Mouse (Mus musculus) frontal cortex, adult 2 months (tissue): ENCODE results near the gene Mapk10. TPM values are rescaled to one million over a fixed set of nuclear protein-coding genes. Genes with fewer than 3 reads are reported as not detected.
"Not testable (repeated sequence)": the region's sequence is repeated elsewhere in the genome, so short reads cannot be mapped to it uniquely, and the experiment has no call there.

Experiments used
- DNase-seq, 2 experiments: peaks; one replicate each; pipeline ENCODE4 v3.0.0; 2022; ENCODE audit warnings: low spot score in 1 of 2; ENCODE audit errors: extremely low spot score in 1 of 2
- polyA plus RNA-seq: library from polyadenylated mRNA; depleted of rRNA; stranded (reverse); fragments of >200 nt; gene quantifications from 2 replicates; pipeline ENCODE4 v1.2.3, GENCODE M21; 2012; rRNA removed

Mapk10 gene
- polyA plus RNA-seq, 1 experiment = 124 TPM

GRCm38 (mm10) chr5:102888482-102889162 is 322.5 kb downstream of the Mapk10 start:
- no peak for DNase-seq

- no peak for DNase-seq
Measured at GRCm38 (mm10) chr5:102875628-102876027, 335.5 kb downstream of the Mapk10 start.

GRCm38 (mm10) chr5:102874605-102875298 is 336.4 kb downstream of the Mapk10 start:
- DNase-seq = peak; percentile 52 to 89

- not testable (repeated sequence) for DNase-seq
Measured at GRCm38 (mm10) chr5:102872996-102873395, 338.1 kb downstream of the Mapk10 start.

GRCm38 (mm10) chr5:102868196-102868595 is 342.9 kb downstream of the Mapk10 start:
- no peak for DNase-seq

GRCm38 (mm10) chr5:102859749-102860148 is 351.4 kb downstream of the Mapk10 start:
- no peak for DNase-seq

GRCm38 (mm10) chr5:102858047-102858446 is 353.1 kb downstream of the Mapk10 start:
- no peak for DNase-seq

Other genes starting within 250 kb of the Mapk10 start
- 9.6 and 11.4 TPM in 2 replicates for gene Ptpn13, start 213.9 kb upstream of the Mapk10 start, polyA plus RNA-seq